Mouse (Mus musculus) heart, postnatal 0 days (tissue): Measurements from ENCODE around the gene Cpsf6.

ENCODE experiments used
- CTCF ChIP-seq: IDR thresholded peaks from 2 replicates; pipeline ENCODE4 v1.5.1; 2016; ENCODE audit warnings: antibody characterized with exemption, control low read depth, low read depth
- EP300 ChIP-seq: IDR thresholded peaks from 2 replicates; pipeline ENCODE4 v1.6.1; 2016; ENCODE audit warnings: antibody characterized with exemption, low read depth

GRCm38 (mm10) chr10:117378291-117378555 is 1.6 kb downstream of the Cpsf6 start:
- TF ChIP-seq CTCF (no peak), EP300 (no peak)
